Mouse (Mus musculus): ENCODE data around the gene Cbln1.

Gene Cbln1

DNA sequence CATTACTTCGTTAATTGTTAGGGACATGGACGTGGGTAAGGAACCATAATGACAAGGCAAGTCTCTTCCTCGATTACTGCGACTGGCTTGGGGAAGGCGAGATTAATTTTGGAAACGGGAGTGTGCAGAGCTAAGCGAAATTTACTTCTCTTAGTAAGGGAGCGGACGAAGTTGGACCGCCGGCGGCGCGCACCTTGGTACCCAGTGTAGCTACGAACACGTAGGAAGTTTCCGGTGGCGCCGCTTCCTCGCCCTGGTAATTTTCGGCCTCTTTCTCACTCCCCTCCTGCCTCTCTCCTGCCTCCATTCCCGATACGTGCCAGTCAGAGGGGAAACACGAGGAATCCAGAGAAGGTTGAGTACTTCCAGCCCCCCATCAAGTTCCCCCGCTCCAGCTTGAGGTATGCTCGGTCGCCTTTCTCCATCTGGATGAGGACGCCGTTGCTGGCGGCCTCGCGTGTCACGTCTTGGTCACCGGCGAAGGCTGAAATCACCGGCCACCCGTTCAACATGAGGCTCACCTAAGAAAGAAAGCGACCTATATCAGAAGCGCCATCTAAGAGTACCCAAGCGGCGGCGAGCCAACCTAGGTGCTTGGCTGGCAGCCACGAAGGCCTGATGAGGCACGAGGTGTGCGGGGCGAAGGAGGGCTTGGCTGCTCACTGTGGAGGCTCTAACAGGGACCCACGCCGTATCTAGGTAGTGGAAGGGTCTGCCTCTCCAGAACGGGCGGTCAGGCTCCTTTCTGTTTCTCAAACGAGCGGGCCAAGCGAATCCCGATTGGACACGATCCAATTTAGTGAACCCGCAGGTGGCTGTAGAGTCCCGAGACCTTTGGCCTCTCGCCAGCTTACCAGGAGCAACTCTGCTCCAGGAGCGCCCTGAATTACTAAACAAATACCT is 2.2 kb downstream of the Cbln1 start:
- no peak for DNase-seq (ENCODE audit: low read depth)

DNA sequence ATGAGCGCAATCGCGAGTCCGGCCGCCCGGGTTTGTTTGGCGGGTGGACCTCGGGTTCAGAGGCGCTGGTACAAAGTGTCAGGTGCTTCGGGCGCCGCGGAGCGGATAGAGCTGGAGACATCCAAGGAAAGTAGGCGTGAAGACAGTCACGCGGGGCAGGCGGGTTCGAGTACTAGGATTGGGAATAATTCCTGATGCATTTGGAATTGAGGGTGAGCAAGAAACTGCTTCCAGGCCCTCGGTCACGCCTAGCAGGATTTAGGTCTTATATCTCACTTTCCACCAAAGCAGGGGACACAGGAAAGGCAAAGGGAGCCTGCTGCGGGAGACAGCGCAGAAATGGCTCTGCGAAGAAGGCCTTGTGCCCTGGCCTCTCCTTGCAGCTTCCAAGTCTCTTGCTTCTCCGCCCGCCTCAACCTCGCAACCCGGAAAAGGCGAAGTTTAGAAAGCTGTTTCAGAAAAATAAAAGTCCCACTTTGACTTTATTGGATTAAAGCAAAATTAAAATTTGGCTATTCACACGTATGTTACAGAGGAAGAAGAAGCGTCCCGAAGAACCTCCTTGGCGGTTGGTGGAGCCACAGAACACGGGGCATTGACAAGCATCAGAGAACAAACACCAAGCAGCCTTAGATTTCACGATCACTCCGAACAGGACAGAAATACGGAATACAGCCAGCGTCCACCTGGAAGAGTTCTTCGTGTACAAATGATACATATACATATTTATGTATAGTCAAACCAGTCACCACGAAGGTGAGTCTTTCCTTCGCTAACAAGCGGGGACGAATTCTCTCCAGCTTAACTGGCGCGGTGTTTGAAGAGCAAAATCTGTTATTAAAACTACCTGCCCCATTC is 3.2 kb downstream of the Cbln1 start:
- no peak for DNase-seq (ENCODE audit: low read depth)

DNA sequence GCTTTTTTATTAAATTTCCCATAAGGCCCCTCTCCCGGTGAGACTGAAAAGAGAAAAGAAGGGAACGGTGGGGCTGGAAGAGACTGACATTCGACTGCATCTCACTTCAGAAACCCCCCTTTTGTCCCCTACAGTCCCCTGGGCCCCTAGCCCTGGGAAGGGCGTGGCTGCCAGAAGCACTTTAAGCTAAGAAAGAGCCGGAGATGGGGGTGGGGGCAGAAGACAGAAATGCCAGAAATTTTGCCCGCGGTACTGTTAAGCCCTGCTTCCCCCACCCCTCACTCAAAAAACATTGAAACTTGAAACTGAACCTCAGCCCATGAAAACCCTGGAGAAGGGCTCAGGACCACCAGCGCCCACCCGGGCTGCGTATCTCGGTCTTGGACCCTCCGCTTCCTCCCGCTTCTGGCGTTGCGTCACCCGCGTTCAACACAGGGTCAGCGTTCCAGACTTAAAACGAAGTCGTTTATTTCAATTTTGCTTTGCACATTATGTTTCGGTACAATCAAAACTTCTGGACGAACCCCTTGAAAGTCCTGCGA is 3.9 kb downstream of the Cbln1 start:
- no peak for DNase-seq (ENCODE audit: low read depth)

DNA sequence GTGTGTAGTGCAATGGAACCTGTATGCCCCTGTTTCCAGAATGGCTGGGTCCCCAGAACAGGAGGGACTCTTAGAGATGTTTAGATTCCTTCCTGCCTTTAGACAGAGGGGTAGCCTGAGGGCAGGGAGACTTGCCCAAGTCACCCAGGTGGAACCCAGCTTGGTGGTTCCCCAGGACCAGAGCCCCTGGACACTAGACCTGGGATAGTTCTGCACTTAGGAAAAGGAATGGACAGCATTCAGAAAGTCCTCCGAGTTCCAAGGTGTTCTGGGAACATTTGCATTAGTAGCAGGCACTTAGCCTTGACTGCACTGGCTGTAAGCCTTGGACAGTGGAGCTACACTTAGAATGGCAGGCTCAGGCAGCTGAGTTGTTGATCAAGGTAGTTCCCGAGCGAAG is 4.5 kb downstream of the Cbln1 start:
- no peak for DNase-seq (ENCODE audit: low read depth)

DNA sequence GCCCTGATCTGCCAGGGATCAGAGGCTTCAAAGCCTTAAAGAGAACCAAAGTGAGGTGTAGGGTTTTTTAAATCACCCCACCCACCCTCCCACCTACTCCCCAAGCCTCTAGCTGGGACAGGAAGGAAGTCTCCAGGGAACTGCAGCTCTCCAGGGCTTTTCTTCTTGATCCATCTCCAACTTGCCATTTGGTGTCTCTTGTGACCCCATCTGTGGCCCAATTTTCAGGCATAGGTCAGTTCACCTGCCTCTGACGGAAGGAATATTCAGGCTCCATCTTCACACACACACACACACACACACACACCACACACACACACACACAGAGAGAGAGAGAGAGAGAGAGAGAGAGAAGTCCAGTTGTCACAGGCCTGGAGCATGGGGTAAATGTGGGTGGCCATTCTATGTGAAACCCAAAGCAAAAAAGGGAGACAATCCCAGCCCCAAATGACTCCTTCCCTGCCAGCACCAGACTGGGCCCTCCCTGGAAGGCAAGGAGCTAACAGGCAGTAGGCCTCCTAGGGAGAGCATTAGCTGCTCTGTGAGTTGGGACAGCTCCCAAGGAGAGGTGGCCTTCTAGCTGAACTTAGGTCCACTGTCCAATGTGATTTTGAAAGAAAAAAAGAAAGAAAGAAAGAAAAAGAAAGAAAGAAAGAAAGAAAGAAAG is 5.3 kb downstream of the Cbln1 start:
- no peak for DNase-seq (ENCODE audit: low read depth)

DNA sequence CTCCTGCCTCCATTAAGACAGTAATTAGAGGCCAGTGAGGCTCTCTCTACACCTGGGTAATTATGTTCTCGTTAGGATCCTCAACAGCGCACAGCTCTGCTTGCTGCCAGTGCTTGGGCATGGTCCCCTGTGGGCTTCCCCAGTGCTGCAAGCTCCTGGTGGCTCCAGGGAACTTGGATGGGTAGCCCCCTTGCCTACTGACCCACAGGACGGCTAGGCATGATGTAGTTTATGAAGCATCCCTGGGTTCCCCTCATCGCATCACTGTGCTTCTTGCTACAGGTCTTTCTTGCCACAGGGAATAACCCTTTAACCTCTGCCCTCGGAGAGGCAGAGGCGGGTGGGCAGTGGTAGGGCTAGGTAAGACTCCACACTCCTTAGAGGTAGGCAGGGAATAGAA is 6.1 kb downstream of the Cbln1 start:
- DNase-seq (ENCODE audit: low read depth), result no peak

DNA sequence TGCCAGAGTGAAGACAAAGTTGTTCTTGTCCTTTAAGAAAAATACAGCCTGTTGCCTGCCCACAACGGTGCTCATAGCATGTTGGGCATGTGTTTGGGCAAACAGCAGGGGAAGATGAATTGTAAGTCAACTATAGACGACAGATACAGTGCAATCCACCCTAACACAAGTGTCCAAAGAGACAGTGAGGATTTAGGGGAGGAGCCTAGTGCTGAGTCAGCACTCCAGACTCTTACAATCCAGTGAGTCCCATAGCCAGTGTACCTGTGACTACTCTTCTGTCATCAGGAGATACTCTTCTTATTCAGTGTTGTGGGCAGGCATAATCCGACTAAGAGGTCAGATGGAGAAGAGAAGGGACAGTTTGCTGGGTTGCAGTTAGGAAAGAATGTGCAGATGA is 8.0 kb downstream of the Cbln1 start:
- no peak for DNase-seq (ENCODE audit: low read depth)

DNA sequence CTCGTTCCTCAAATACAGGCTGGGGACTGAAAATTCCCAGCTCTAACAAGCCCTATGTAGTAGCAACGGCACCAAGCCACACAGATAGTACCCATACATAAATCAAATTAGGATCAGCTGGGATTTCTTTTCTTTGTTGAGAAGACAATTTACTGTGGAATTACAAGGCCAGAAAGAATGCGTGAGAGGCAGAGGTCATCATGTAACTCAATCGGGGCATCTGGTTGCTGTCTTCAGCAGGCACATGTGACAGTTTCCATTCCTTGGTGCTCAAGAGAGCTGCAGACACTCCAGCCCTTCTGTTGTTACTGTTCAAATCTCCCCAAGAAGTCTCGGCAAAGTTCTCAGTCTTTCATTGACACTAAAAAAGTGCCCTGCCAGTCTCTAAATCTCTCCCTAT is 10.6 kb downstream of the Cbln1 start:
- DNase-seq (ENCODE audit: low read depth), result no peak

DNA sequence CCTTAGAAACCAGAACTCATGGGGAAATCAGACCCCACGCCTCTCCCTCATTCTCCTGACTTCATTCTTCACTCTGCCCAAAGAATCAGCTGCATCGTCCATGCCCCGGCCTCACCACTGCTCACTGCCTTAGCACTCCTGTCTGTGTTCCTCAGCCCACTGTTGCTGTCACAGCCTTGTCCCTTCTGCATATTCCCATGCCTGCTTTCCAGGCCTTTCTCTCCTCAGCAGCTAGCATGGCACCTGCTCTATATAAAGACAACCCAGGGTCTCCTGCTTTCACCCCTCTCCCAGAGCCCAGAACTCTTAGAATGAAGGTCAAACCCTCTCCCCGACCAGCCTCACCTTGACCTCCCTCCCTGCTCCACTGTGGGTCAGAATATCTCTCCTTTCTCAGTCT is 15.5 kb downstream of the Cbln1 start:
- no peak for DNase-seq (ENCODE audit: low read depth)

DNA sequence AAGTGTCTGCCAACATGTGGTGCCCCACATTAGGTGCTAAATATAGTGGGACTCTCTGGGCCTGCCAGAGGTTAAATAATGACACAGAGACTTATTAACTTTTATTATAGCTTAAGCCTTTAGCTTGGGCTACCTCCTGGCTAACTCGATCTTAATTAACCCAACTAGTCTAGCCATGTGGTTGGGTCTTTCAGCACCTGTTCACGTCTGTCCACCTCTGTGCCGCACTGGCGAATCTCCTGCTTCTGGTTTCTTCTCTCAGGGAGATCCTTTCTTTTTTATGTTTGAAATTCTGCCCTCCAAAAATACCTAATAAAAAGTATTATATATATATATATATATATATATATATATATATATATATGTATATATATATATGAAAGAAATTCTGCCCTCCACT is 19.6 kb downstream of the Cbln1 start:
- no peak for DNase-seq (ENCODE audit: low read depth)

DNA sequence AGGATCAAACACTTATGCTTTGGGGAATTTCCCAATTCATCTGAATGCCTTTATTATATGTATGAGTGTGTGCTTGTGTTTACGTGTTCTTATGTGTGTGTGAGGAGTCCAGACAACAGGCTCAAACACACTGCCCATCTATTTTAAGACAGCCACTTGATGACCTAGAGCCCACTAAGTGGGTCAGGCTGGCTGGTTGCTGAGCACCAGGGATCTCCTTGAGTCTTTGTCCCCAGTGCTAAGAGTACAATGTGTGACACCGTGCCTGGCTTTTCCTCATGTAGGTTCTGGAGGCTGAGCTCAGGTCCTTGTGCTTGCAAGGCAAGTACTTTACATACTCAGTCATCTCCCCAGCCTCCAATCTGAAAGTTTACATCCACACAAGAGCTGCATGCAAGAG is 20.7 kb downstream of the Cbln1 start:
- no peak for DNase-seq (ENCODE audit: low read depth)

DNA sequence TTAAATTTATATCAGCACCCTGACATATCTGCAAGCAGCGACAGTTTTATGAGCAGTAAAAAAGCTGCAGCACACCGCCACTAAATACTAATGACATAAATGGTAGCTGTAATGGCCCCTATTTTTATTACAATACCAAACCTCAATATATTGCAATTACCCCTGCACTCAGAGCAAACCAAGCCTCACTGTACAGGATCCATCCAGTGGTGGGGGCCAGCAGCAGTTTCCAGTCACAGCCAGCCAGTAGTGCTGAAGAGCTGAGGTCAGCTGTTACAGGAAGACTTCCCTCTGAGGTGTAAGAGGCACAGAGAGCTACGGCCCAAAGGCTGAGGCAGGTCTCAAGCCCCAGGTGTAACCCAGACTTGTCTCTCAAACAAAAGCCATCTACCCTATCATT is 37.8 kb downstream of the Cbln1 start:
- DNase-seq (ENCODE audit: low read depth), result no peak

DNA sequence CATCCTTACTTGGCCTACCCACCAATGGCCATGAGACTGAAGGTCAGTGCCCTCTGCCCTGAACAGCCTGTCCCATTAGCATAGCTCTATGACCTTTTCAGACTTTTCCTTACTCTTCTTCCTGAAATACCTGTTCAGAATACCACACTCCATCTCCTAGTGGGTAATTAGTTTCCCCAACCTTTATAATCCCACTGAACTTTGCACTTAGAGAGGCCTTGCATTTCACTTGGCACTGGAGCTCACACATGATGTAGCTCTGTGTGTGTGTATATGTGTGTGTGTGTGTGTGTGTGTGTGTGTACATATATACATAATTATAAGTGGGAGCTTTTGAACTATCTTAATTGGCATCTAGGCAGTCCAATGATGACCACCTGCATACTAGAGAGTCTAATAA is 45.2 kb downstream of the Cbln1 start:
- no peak for DNase-seq (ENCODE audit: low read depth)

DNA sequence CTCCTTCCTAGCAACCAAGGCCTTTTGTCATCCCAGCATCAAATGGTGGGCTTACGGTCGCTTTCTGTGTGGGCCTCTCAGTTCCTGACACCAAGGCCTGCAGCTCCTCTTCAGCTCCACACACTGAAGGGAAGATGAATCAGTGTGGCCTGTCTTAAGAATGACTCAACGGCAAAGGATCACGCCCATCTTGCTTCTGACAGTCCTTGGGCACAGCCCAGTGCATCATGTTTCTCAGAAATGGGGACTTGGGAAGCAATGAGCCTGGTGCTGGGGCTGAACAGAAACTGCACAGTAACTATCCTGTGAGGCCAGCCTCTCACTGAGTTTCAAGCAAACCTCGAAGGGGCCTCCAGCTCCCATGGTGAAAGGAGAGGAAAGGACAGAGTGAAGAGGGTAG is 47.7 kb downstream of the Cbln1 start:
- no peak for DNase-seq (ENCODE audit: low read depth)

DNA sequence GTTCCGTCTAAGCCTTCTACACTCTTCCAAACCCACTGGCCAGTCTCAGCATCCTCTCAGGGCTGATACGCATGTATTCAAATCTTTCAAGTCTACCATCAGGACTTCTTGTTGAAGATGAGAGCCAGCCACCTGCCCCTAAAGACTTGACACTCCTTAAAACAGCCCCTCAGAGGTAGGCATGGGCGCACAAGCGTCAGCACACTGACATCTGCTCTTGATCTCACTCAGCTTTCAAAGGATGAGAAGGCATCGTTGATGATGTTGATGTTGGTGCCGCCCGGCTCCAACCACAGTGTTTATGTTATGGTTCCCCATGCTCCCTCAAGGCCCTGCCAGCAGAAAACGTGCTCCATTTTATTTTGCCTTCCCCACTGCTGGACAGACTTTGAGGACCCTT is 50.7 kb downstream of the Cbln1 start:
- DNase-seq (ENCODE audit: low read depth), result no peak
